Mouse (Mus musculus) ES-Bruce4 (cell line): ENCODE results near the gene Bcl2l10.

Experiments used
- EP300 ChIP-seq: IDR thresholded peaks from 2 replicates; pipeline ENCODE4 v1.6.1; 2011; ENCODE audit warnings: low read depth, low read length; ENCODE audit not compliant: insufficient read depth
- POLR2A ChIP-seq: IDR thresholded peaks from one replicate; pipeline ENCODE4 v1.8.1; 2011; ENCODE audit warnings: low read length; ENCODE audit not compliant: insufficient read depth

GRCm38 (mm10) chr9:75342433-75342832, 5.1 kb upstream of the Bcl2l10 start:
- TF ChIP-seq EP300 (no peak), POLR2A (no peak)
